Mouse (Mus musculus) CH12.LX (cell line): ENCODE measurements at regions not wholly inside any gene's neighbourhood (a gene's known extent, or its start where the extent isn't known, plus 50 kb on each side); places are given as distances from the start of the nearest gene placed in this dataset.

Experiments
- CTCF ChIP-seq, 2 experiments: IDR thresholded peaks in 1 of 2; conservative IDR thresholded peaks in 1 of 2; 2 replicates each; pipeline ENCODE4 v1.5.1; 2011 to 2012; ENCODE audit warnings: low read depth in 2 of 2, low read length in 2 of 2, improper control_type of control experiment in 1 of 2, inconsistent platforms in 1 of 2, mild to moderate bottlenecking in 1 of 2, moderate library complexity in 1 of 2
- RCOR1 ChIP-seq: conservative IDR thresholded peaks from 2 replicates; pipeline ENCODE4 v1.6.1; 2012; ENCODE audit warnings: low read depth, mild to moderate bottlenecking, inconsistent platforms, low read length, improper control_type of control experiment

GRCm38 (mm10) chr4:125865057-125865456 is 159.3 kb upstream of the Csf3r start:
- TF ChIP-seq RCOR1 = no peak
- TF ChIP-seq CTCF (conservative IDR thresholded peaks at IDR 0.05 in 1 of 2, IDR thresholded peaks at IDR 0.05 in 1 of 2; ENCODE audit: low read depth in 2 of 2, low read length in 2 of 2) = no peak
